Mouse (Mus musculus) erythroblast, embryonic 14.5 days (primary cell): ENCODE measurements around the gene Mettl7a2.

Experiments used
- GATA1 ChIP-seq: IDR thresholded peaks from 2 replicates; pipeline ENCODE4 v1.6.1; 2012; ENCODE audit warnings: low read length, inconsistent platforms, mixed read lengths
- TAL1 ChIP-seq: IDR thresholded peaks from 3 replicates; pipeline ENCODE4 v1.6.1; 2012; ENCODE audit warnings: low read length, inconsistent platforms, mixed read lengths

DNA sequence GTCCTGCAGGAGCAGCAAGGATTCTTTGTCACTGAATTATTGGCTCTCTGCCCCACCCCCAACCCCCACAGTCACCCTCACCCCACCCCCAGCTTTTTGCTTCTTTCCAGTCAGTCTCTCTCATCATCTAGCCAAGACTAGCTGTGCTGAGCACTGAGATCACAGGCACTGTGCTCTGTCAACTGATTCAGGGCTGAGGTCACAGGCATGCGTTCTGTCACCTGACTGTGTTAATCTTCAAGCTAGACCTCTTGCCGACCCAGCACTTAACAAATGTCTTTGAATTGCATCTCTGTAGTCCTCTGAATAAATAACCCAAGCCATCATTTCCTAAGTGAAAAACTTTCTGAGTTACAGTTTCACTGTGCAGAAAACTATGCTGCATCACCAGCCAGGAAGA lies 3.5 kb upstream of the Mettl7a2 start:
- no peak for TF ChIP-seq TAL1
- no peak for TF ChIP-seq GATA1
